Mouse (Mus musculus) MEL (cell line): Measurements from ENCODE around the gene Zfp777. TPM values are rescaled to one million over a fixed set of nuclear protein-coding genes. Genes with fewer than 3 reads are reported as not detected.

ENCODE experiments used
- DNase-seq: peaks from one replicate; pipeline ENCODE4 v3.0.0; 2011; ENCODE audit warnings: low read depth, low spot score
- H3K27ac ChIP-seq: 2 replicates; pipeline ENCODE4 v1.5.1; 2012; ENCODE audit warnings: low read depth, mild to moderate bottlenecking, control low read depth, low read length, moderate library complexity; ENCODE audit not compliant: control insufficient read depth
- H3K27me3 ChIP-seq, 2 experiments: fragments of 150-350 bp in 1 of 2; sonication (generic) in 1 of 2; 2 replicates each; pipeline ENCODE4 v1.6.1; 2012; ENCODE audit warnings: low read length in 2 of 2, mild to moderate bottlenecking in 2 of 2, improper control_type of control experiment in 1 of 2, moderate library complexity in 1 of 2; ENCODE audit not compliant: insufficient read depth in 2 of 2, control insufficient read depth in 1 of 2
- H3K36me3 ChIP-seq, 2 experiments: 2 replicates each; pipeline ENCODE4 v1.6.1; 2012 to 2014; ENCODE audit warnings: low read length in 2 of 2, improper control_type of control experiment in 1 of 2, inconsistent platforms in 1 of 2, mild to moderate bottlenecking in 1 of 2; ENCODE audit not compliant: insufficient read depth in 2 of 2, control insufficient read depth in 1 of 2
- H3K4me1 ChIP-seq, 2 experiments: fragments of 150-350 bp in 1 of 2; sonication (generic) in 1 of 2; 2 replicates each; pipeline ENCODE4 v1.6.1; 2012; ENCODE audit warnings: low read length in 2 of 2, improper control_type of control experiment in 1 of 2, mild to moderate bottlenecking in 1 of 2; ENCODE audit not compliant: insufficient read depth in 2 of 2, control insufficient read depth in 1 of 2
- H3K4me3 ChIP-seq, 2 experiments: fragments of 150-350 bp in 1 of 2; sonication (generic) in 1 of 2; 2 replicates each; pipeline ENCODE4 v1.5.1; 2012; ENCODE audit warnings: low read depth in 2 of 2, low read length in 2 of 2, mild to moderate bottlenecking in 2 of 2, moderate library complexity in 2 of 2, control low read depth in 1 of 2, improper control_type of control experiment in 1 of 2; ENCODE audit not compliant: control insufficient read depth in 1 of 2, insufficient read depth in 1 of 2
- H3K79me2 ChIP-seq: 2 replicates; pipeline ENCODE4 v1.6.1; 2012; ENCODE audit warnings: mild to moderate bottlenecking, low read length, moderate library complexity; ENCODE audit not compliant: control insufficient read depth, poor library complexity, insufficient read depth
- H3K9ac ChIP-seq: 2 replicates; pipeline ENCODE4 v1.6.1; 2012; ENCODE audit warnings: low read depth, mild to moderate bottlenecking, control low read depth, low read length, moderate library complexity; ENCODE audit not compliant: control insufficient read depth, poor library complexity, severe bottlenecking
- H3K9me3 ChIP-seq: fragments of 150-350 bp; sonication (generic); replicated peaks from 2 replicates; pipeline ENCODE4 v1.6.1; 2012; ENCODE audit warnings: mild to moderate bottlenecking, low read length, improper control_type of control experiment, moderate library complexity; ENCODE audit not compliant: insufficient read depth
- CHD1 ChIP-seq: IDR thresholded peaks from 2 replicates; pipeline ENCODE4 v1.6.1; 2012; ENCODE audit warnings: low read depth, mild to moderate bottlenecking, inconsistent platforms, low read length, improper control_type of control experiment
- CHD2 ChIP-seq: IDR thresholded peaks from 2 replicates; pipeline ENCODE4 v1.6.1; 2011; ENCODE audit warnings: low read length, improper control_type of control experiment
- CTCF ChIP-seq, 3 experiments: IDR thresholded peaks in 2 of 3; conservative IDR thresholded peaks in 1 of 3; 2 replicates each; pipeline ENCODE4 v1.5.1; 2011 to 2012; ENCODE audit warnings: low read length in 3 of 3, low read depth in 2 of 3, mild to moderate bottlenecking in 2 of 3, improper control_type of control experiment in 1 of 3, inconsistent platforms in 1 of 3, mixed read lengths in 1 of 3, moderate library complexity in 1 of 3; ENCODE audit not compliant: control insufficient read depth in 1 of 3, insufficient read depth in 1 of 3, poor library complexity in 1 of 3, severe bottlenecking in 1 of 3
- E2F4 ChIP-seq: IDR thresholded peaks from 2 replicates; pipeline ENCODE4 v1.6.1; 2011; ENCODE audit warnings: low read depth, low read length, improper control_type of control experiment, borderline replicate concordance
- EP300 ChIP-seq, 2 experiments: IDR thresholded peaks; 2 replicates each; pipeline ENCODE4 v1.6.1; 2011; ENCODE audit warnings: improper control_type of control experiment in 2 of 2, low read length in 2 of 2, low read depth in 1 of 2, mild to moderate bottlenecking in 1 of 2
- GATA1 ChIP-seq: IDR thresholded peaks from 2 replicates; pipeline ENCODE4 v1.6.1; 2011; ENCODE audit warnings: low read depth, low read length, improper control_type of control experiment
- HCFC1 ChIP-seq: IDR thresholded peaks from 2 replicates; pipeline ENCODE4 v1.6.1; 2012; ENCODE audit warnings: low read depth, mild to moderate bottlenecking, inconsistent platforms, low read length, improper control_type of control experiment, moderate library complexity
- JUND ChIP-seq: IDR thresholded peaks from 2 replicates; pipeline ENCODE4 v1.6.1; 2011; ENCODE audit warnings: low read depth, mild to moderate bottlenecking, improper control_type of control experiment, low read length
- KAT2A ChIP-seq: conservative IDR thresholded peaks from 2 replicates; pipeline ENCODE4 v1.6.1; 2012; ENCODE audit warnings: low read depth, low read length, improper control_type of control experiment, inconsistent platforms
- MAFK ChIP-seq: IDR thresholded peaks from 2 replicates; pipeline ENCODE4 v1.6.1; 2011; ENCODE audit warnings: low read depth, mild to moderate bottlenecking, low read length, improper control_type of control experiment, borderline replicate concordance
- MAX ChIP-seq: IDR thresholded peaks from 2 replicates; pipeline ENCODE4 v1.6.1; 2011; ENCODE audit warnings: low read length, improper control_type of control experiment
- MAZ ChIP-seq: IDR thresholded peaks from 2 replicates; pipeline ENCODE4 v1.6.1; 2012; ENCODE audit warnings: low read depth, mild to moderate bottlenecking, inconsistent platforms, low read length, improper control_type of control experiment
- MEF2A ChIP-seq: IDR thresholded peaks from 2 replicates; pipeline ENCODE4 v1.6.1; 2014; ENCODE audit warnings: low read depth, mild to moderate bottlenecking, inconsistent platforms, low read length, improper control_type of control experiment; ENCODE audit not compliant: poor library complexity, insufficient replicate concordance, severe bottlenecking; ENCODE audit errors: extremely low read depth
- MXI1 ChIP-seq: IDR thresholded peaks from 2 replicates; pipeline ENCODE4 v1.6.1; 2011; ENCODE audit warnings: mild to moderate bottlenecking, low read depth, low read length, improper control_type of control experiment
- MYB ChIP-seq: IDR thresholded peaks from 2 replicates; pipeline ENCODE4 v1.6.1; 2011; ENCODE audit warnings: mild to moderate bottlenecking, low read depth, low read length, improper control_type of control experiment
- MYC ChIP-seq: IDR thresholded peaks from 2 replicates; pipeline ENCODE4 v1.6.1; 2011; ENCODE audit warnings: low read depth, mild to moderate bottlenecking, low read length, improper control_type of control experiment, moderate library complexity
- NELFE ChIP-seq: IDR thresholded peaks from 2 replicates; pipeline ENCODE4 v1.6.1; 2011; ENCODE audit warnings: low read depth, low read length, improper control_type of control experiment
- NRF1 ChIP-seq: IDR thresholded peaks from 2 replicates; pipeline ENCODE4 v1.6.1; 2014; ENCODE audit warnings: low read depth, mild to moderate bottlenecking, inconsistent platforms, low read length, improper control_type of control experiment, moderate library complexity; ENCODE audit not compliant: poor library complexity, insufficient read depth, severe bottlenecking
- POLR2AphosphoS2 ChIP-seq: IDR thresholded peaks from 2 replicates; pipeline ENCODE4 v1.6.1; 2011; ENCODE audit warnings: low read length, improper control_type of control experiment
- RAD21 ChIP-seq: IDR thresholded peaks from 2 replicates; pipeline ENCODE4 v1.6.1; 2011; ENCODE audit warnings: mild to moderate bottlenecking, low read depth, low read length, improper control_type of control experiment
- SMC3 ChIP-seq: IDR thresholded peaks from 2 replicates; pipeline ENCODE4 v1.6.1; 2011; ENCODE audit warnings: low read depth, low read length, improper control_type of control experiment
- TAL1 ChIP-seq: IDR thresholded peaks from 2 replicates; pipeline ENCODE4 v1.6.1; 2012; ENCODE audit warnings: mild to moderate bottlenecking, inconsistent platforms, low read length, moderate library complexity, mixed read lengths
- TCF12 ChIP-seq: IDR thresholded peaks from 2 replicates; pipeline ENCODE4 v1.6.1; 2014; ENCODE audit warnings: low read depth, mild to moderate bottlenecking, inconsistent platforms, low read length, improper control_type of control experiment, moderate library complexity
- USF2 ChIP-seq, 2 experiments: IDR thresholded peaks; 2 replicates each; pipeline ENCODE4 v1.6.1; 2011 to 2012; ENCODE audit warnings: improper control_type of control experiment in 2 of 2, low read length in 2 of 2, borderline replicate concordance in 1 of 2, inconsistent platforms in 1 of 2, low read depth in 1 of 2, mild to moderate bottlenecking in 1 of 2; ENCODE audit not compliant: insufficient read depth in 1 of 2
- ZC3H11A ChIP-seq: IDR thresholded peaks from 2 replicates; pipeline ENCODE4 v1.6.1; 2012; ENCODE audit warnings: low read depth, mild to moderate bottlenecking, inconsistent platforms, low read length, improper control_type of control experiment
- ZMIZ1 ChIP-seq: IDR thresholded peaks from 2 replicates; pipeline ENCODE4 v1.6.1; 2012; ENCODE audit warnings: low read depth, mild to moderate bottlenecking, inconsistent platforms, low read length, improper control_type of control experiment, moderate library complexity
- polyA plus RNA-seq, 2 experiments: library from polyadenylated mRNA; stranded (reverse) in 1 of 2; unstranded in 1 of 2; fragments of >175 nt in 1 of 2; fragments of >200 nt in 1 of 2; gene quantifications; 2 replicates each; pipeline versions ENCODE4 v1.2.1 to v1.2.4; 2012; ENCODE audit warnings: low replicate concordance in 2 of 2, low read depth in 1 of 2; ENCODE audit not compliant: insufficient read length in 2 of 2, insufficient read depth in 1 of 2, missing spikeins in 1 of 2
- total RNA-seq: library from RNA; depleted of rRNA; stranded (reverse); fragments of 300-350 nt; gene quantifications from 2 replicates; pipeline ENCODE4 v1.2.3, GENCODE M21; 2012

The Zfp777 gene
- total and polyA plus RNA-seq, 3 experiments = 20.4 to 32.4 TPM; not detected in 1

DNA sequence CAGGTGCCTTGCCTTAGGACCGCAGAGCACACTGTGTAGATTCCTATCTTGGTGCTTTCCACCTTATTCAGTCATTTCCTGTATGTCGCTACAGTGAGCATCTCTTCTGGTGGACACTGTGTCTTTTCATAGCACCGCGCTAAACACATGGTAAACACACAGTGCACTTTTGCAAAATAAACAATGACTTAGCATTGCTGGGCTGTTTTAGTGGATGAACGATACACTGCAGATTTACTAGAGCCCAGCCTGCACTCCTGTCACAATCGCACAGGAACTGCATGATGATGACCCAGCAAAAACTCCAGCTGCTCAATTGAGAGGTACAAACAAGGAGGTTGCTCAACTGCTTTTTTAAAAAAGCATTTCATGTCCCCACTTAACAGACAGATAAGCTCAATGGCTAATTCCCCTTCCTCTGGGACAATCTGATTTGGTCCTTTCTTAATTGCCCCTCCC is 35.1 kb upstream of the Zfp777 start (continued):
- TF ChIP-seq MAFK (peak; percentile 71), CTCF (IDR thresholded peaks at IDR 0.05 in 2 of 3, conservative IDR thresholded peaks at IDR 0.05 in 1 of 3; ENCODE audit: control insufficient read depth in 1 of 3, insufficient read depth in 1 of 3, low read depth in 2 of 3, low read length in 3 of 3, poor library complexity in 1 of 3, severe bottlenecking in 1 of 3) (no peak), MYC (no peak), HCFC1 (no peak), SMC3 (no peak), E2F4 (no peak), EP300 (IDR thresholded peaks at IDR 0.05; ENCODE audit: low read depth in 1 of 2, low read length in 2 of 2) (peak in 1 of 2 experiments; percentile 42; a peak in 2 of 4 replicates), POLR2AphosphoS2 (no peak), JUND (no peak), NELFE (no peak), MAZ (no peak), KAT2A (no peak), TCF12 (no peak), USF2 (IDR thresholded peaks at IDR 0.05; ENCODE audit: borderline replicate concordance in 1 of 2, insufficient read depth in 1 of 2, low read depth in 1 of 2, low read length in 2 of 2) (no peak)
- TF ChIP-seq, all 39 proteins: peak for 8

DNA sequence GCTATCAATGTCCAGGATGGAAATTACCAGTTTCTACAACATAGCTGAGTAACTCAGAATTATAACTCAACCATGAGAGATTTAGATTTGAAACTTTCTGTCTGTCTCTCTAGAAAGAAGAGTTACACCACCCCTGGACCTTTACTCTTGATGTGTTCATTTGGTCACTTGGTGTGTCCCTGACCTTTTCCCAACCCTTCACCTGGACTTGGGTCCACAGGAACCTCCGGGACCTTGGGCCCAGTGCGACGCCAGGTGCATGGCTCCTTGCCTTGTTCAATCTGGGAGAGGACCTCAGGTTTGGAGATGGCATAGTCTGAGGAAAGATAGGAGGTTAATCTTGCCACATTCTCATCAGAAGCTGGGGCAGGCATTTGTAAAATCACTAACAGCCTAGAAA is 33.2 kb upstream of the Zfp777 start:
- Histone ChIP-seq H3K9me3 (no peaks in the 10 kb centered on the region), H3K36me3 (peaks cover 15 to 18% of the 10 kb centered on the region in 2 experiments), H3K27ac (no peak overlapping the region)

DNA sequence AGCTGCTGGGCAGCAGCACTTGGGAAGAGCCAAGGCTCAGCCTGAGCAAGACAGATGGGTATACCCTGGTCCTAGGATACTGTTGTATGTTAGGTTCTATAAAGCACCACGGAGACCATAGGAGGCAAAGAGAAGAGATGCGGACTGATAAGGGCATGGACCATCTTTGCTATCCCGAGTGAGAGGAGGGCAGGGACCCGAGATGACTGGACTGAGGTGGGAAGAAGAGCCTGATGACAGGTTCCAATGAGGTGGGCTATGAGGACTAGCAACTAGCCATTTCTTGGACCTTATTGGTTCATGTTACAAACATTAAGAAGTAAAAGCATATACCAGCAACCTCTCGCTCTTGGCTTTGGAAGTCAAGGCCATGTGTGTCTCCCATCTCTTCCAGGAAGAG is 32.3 kb upstream of the Zfp777 start:
- Histone ChIP-seq H3K36me3 (peaks cover 15 to 23% of the 10 kb centered on the region in 2 experiments), H3K27ac (no peak overlapping the region), H3K27me3 (no peaks in the 10 kb centered on the region), H3K79me2 (peaks cover 8% of the 10 kb centered on the region), H3K9me3 (no peaks in the 10 kb centered on the region), H3K4me3 (no peak overlapping the region), H3K9ac (no peak overlapping the region), H3K4me1 (peaks cover 0 to 19% of the 10 kb centered on the region in 2 experiments; a peak in 3 of 4 replicates)
- no peak for DNase-seq
- TF ChIP-seq JUND (no peak), NRF1 (no peak), MYB (no peak), MYC (no peak), MAX (no peak), MXI1 (no peak), RAD21 (no peak), CHD2 (no peak), HCFC1 (no peak), GATA1 (no peak), ZC3H11A (no peak), MEF2A (no peak), POLR2AphosphoS2 (no peak), KAT2A (no peak), USF2 (IDR thresholded peaks at IDR 0.05; ENCODE audit: borderline replicate concordance in 1 of 2, insufficient read depth in 1 of 2, low read depth in 1 of 2, low read length in 2 of 2) (no peak)

More for the DNA sequence above, 33.2 kb upstream of the Zfp777 start:
- TF ChIP-seq CHD1 = no peak
- TF ChIP-seq MAX = no peak
- TF ChIP-seq JUND = no peak
- no peak for TF ChIP-seq TAL1
- no peak for TF ChIP-seq ZMIZ1
- Histone ChIP-seq H3K27me3 (no peaks in the 10 kb centered on the region), H3K79me2 (peaks cover 11% of the 10 kb centered on the region), H3K4me1 (peaks cover 0 to 19% of the 10 kb centered on the region in 2 experiments; a peak in 3 of 4 replicates), H3K4me3 (no peak overlapping the region), H3K9ac (no peak overlapping the region)
- DNase-seq = no peak
